Mouse (Mus musculus): ENCODE data around the gene Bicral.

Bicral gene

DNA sequence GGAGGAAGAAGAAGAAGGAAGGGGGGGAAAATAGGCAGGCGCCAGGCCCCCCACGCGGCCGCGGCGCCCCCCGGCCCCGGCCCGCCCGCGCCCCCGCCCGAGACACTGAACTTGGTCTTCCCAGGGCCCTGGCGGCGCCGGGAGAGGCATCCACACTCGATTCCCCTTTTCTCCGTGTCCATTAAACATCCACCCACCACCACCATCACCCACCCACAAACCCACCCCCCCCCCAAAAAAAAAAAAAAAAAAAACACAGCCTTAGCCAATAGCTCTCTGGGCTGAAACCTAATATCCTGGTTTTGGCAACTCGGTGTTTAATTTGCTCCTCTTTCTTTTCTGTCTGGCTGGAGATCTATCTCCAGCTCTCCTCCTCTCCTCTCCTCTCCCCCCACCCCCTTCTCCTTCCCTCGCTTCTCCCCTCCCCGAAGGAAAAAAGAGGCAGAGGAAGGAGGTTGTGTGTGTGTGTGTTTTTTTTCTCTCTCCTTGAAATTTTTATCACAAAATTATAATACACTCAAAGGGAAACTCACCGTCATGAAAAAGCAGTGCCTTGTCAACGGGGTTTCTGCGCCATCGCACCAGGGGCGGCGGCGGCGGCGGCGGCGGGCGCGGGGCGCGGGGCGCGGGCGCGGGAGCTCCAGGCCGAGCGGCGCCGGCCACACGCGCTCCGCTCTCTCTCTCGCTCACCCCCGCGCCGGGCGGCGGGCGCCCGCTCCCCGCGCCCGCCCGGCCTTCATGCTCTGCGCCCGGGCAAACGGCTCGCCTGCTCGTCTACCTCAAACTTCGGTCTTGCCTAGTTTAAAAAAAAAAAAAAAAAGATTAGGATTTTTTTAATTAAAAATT, at the start of gene Bicral:
Bicral (minus strand) TSS at position 580 of the 846 bp plus-strand sequence.
- in situ Hi-C loops (cut with MboI, MseI), result no loop called here

DNA sequence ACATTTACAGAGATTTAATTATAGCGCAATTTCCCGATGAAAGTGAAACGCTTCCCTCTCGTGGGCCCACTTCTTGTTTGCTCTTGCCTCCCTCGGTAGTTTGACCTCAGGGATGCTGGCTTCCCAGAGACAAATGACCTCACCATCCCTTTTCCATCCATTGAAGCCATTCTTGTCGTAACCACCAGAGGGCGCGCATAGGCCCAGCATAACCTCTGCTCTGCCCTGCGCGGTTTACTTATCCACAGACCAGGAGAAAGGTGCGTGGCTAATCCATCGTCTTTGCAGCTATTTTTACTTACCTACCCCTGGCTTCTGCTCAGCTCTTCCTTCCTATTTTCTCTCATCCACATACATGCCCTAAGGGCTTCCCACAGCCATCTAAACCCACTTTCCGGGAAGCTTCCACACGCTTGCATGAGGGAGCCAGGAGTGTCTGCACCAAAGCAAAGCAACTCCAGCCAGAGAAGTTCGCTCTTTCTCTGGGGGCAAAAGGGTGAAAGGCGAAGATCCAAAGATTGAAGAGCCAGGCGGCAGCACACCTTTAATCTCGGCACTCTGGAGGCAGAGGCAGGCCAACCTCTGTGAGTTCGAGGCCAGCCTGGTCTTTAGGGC, 45.7 kb upstream of the Bicral start:
- in situ Hi-C loops (cut with MboI, MseI), result no loop called here

GRCm38 (mm10) chr17:46900941-46901340, 42.7 kb upstream of the Bicral start:
- in situ Hi-C loops (cut with MboI, MseI), result no loop called here

DNA sequence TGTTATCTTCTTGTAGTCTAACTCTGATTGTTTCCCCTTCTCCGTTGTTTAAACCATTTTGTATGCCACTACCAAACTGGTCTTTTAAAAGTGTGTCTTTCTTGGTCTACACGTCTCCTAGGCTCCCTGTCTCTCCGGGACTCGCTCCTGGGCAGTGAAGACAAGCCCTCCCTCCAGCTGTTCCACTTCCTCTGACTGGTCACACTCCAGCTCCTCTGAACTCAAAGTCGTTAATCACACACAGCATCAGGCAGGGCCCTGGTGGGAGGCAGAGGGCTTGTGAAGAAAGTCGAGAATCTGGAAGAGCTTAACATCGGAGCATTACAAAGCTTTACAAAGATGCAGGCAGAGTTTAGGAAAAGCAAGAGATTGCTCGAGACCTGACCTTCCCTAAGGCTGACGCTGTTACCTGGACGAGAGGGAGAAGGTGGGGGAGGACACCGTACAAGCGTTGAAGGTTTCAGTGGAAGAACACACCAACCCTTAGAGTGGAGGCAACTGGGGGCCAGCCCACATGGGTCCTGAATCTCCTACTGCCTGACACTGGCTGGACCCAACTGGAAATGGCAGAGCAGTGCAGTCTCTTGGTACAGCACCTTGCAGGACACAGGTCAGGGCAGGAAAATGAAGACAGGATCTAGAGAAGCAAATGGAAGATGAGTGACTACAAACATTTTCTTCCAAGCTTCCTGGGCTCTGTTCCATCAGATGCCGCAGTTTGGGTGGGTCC, 39.1 kb upstream of the Bicral start:
- in situ Hi-C loops (cut with MboI, MseI), result no loop called here

DNA sequence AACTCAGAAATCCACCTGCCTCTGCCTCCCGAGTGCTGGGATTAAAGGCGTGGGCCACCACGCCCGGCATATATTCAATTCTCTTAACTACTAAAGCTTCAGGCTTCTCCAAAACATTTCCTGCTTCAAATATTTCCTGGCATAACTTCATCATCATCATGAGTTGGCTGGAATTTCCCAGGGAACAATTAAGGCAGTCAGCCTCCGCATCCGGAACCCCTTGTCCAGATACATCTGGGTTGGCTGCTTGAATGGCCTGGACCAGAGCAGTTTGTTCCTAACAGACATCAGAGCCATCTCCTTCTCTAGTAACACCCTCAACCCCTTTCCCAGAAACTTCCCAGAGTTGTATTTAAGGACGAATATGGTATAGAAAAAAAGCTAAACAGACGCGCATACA, 37.1 kb upstream of the Bicral start:
- in situ Hi-C loops (cut with MboI, MseI), result no loop called here

- in situ Hi-C loops (cut with MboI, MseI), result no loop called here
Measured at GRCm38 (mm10) chr17:46890843-46891594, 32.7 kb upstream of the Bicral start.

DNA sequence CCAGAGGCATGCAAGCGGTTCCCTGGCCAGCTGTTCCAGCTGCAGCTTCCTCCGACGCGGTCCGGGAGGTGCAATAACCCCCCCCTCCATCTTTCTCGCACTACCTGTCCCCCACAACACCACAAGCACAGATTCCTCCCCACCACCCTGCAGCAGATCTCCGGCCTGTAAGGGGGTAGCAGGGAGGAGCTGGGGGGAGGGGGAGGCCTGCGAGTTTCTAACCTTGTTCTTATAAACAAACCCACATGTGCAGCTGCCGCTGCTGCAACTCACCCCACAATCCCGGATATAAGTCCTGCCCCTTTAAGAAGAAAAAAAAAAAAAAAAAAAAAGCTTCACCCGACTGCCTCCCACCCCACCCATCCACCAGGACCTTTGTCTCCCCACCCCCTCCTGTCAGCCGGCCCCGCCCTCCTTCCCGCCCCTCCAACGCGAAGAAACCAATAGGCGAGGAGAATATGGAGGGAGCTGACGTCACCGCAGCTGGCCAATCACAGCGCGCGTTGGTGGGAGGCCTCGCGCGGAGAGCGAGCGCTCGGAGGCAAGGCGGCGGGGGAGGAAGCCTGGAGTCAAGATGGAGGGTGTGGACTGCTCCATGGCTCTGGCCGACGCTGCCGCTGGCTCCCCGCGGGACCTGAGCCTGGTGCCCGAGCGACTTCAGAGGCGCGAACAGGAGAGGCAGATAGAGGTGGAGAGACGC, 32.0 kb upstream of the Bicral start, which contains the start of gene Tbcc:
Tbcc (plus strand) TSS at position 569 of the 700 bp plus-strand sequence.
- in situ Hi-C loops (cut with MboI, MseI), result no loop called here

GRCm38 (mm10) chr17:46889450-46890084, 31.3 kb upstream of the Bicral start:
- in situ Hi-C loops (cut with MboI, MseI), result no loop called here

- in situ Hi-C loops (cut with MboI, MseI), result no loop called here
Measured at GRCm38 (mm10) chr17:46888511-46889212, 30.4 kb upstream of the Bicral start.

GRCm38 (mm10) chr17:46885910-46886643, 27.8 kb upstream of the Bicral start:
- in situ Hi-C loops (cut with MboI, MseI), result no loop called here

DNA sequence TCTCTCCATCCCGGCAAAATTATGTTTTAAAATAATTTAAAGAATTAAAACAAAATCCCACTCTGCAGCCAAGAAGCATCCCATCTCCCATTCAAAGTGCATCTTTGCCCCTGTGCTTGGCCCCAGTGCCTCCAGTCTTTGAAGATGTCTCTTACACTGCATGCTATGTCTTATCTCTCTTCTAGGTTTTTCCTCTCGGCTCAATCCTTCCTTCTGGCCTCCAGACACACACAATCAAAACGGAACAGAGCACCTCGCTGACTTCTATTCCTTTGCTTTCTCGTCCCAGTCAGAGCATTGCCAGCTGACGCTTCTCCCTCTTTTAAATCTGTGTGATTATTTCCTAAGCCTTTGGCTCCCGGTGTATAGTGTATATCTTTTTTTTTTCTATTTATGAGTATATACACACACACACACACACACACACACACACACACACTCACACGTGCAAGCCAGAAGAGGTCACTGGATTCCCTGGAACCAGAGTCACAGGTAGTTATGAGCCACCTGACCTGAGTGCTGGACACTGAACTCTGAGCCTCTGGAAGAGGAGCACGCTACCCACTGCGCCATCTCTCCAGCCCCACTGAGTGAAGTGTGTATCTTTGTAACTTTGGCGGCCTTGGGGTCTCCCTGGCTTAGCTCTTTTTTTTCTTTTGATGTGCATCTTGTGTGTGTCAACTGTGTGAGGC, 27.1 kb upstream of the Bicral start:
- in situ Hi-C loops (cut with MboI, MseI), result no loop called here

- in situ Hi-C loops (cut with MboI, MseI), result loop anchor here (5.0 kb wide), 3 partner anchors 47 to 112 kb away; partner anchors contain the start of gene 2310039H08Rik (in 1 of the 2)
Measured at GRCm38 (mm10) chr17:46884766-46885165, 26.5 kb upstream of the Bicral start.

DNA sequence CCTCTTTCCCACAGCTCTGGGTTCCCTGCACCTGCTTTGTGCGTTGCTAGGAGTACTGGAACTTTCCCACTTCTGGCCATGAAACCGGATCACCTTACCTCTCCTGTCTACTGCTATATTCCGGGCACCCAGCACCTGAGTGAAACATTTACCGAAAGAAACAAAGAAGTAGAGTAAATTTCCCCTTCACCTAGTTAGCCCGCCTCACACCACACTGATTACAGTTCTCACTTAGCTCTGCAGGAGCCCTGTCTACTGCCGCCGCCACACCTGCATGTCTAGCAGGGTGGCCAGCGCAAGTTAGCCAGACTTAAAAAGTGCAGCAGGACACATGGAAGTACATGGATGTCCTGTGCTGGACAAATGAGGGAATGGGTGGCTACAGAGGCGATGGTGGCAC, 24.8 kb upstream of the Bicral start:
- in situ Hi-C loops (cut with MboI, MseI), result loop anchor here (5.0 kb wide), 3 partner anchors 46 to 111 kb away; partner anchors contain the start of gene 2310039H08Rik (in 1 of the 2)

DNA sequence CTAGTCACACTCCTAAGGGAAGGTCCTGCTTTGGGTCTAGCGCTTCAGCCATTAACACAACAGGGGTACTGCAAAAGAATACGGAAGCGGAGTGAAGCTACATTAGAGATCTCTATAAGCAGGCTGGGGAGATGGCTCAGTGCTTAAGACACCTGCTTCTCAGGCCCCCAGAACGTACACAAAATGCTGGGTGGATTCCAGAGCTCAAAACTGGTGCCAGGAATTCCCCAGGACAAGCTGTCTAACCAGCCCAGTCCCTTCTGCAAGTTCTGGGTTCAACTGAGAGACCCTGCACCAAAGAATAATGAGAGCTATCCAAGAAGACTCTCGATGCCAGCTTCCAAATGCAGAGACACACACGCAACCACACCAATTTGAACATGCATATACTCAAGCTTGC, 23.4 kb upstream of the Bicral start:
- in situ Hi-C loops (cut with MboI, MseI), result loop anchor here (5.0 kb wide), 3 partner anchors 44 to 109 kb away; partner anchors contain the start of gene 2310039H08Rik (in 1 of the 2)

DNA sequence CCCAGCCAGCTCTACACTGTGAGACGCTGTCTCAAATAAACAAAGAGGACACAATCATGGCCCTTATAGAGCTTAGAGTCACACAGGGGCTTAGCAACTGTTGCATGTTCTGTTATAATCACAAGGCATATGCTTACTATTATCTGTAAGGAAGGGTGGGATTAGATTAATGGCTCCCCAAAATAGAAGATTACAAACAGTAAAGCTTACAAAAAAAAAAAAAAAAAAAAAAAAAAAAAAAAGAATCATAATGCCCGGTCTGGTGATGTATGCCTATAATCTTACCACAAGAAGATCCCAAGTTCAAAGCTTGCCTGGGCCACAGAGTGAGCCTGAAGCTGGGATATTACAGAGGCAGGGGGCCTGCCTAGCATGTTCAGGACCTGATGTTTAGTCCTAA, 22.0 kb upstream of the Bicral start:
- in situ Hi-C loops (cut with MboI, MseI), result loop anchor here (5.0 kb wide), 3 partner anchors 43 to 108 kb away; partner anchors contain the start of gene 2310039H08Rik (in 1 of the 2)

- in situ Hi-C loops (cut with MboI, MseI), result loop anchor here (5.0 kb wide), 3 partner anchors 43 to 108 kb away; partner anchors contain the start of gene 2310039H08Rik (in 1 of the 2)
Measured at GRCm38 (mm10) chr17:46879841-46880311, 21.6 kb upstream of the Bicral start.

DNA sequence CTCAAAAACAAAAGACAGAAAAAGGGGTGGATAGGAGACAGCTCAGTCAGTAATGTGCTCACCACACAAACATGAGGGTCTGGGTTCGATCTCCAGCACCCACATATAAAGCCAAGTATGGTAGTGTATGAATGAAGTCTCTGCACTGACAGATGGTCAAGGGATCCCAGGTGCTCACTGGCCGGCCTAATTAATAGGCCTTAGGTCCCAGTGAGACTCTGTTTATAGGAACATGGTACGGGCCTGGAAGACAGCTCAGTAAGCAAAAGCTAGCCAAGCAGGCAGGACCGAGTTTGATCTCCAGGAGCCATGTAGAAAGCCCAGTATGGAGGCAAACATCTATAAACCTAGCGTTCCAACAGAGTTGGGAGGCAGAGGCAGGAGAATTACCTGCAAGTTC, 18.8 kb upstream of the Bicral start:
- in situ Hi-C loops (cut with MboI, MseI), result no loop called here

All from T-helper 17 cell (primary cell).